Mouse (Mus musculus): ENCODE measurements around the gene Vkorc1.
A peak's percentile ranks its signal among the peaks of the same experiment; 100 is the strongest.

Gene Vkorc1

GRCm38 (mm10) chr7:127879301-127879700 lies 16.1 kb downstream of the Vkorc1 start:
- no peak for ATAC-seq (ENCODE audit: insufficient number of reproducible peaks, low FRiP score, low TSS enrichment)

- ATAC-seq (ENCODE audit: insufficient number of reproducible peaks, low FRiP score, low TSS enrichment), result peak; percentile 67
Observed at GRCm38 (mm10) chr7:127876467-127877348, 18.7 kb downstream of the Vkorc1 start, which contains the start of gene Zfp668. Gene Zfp668 (minus strand): TSS chr7:127876828.

- ATAC-seq (ENCODE audit: insufficient number of reproducible peaks, low FRiP score, low TSS enrichment), result peak; percentile 53; the same call in 1 of the 2 replicates
Observed at GRCm38 (mm10) chr7:127876041-127876466, 19.4 kb downstream of the Vkorc1 start, which contains the start of gene Zfp646. Gene Zfp646 (plus strand): TSS chr7:127876221.

GRCm38 (mm10) chr7:127875627-127876001 lies 19.8 kb downstream of the Vkorc1 start:
- ATAC-seq (ENCODE audit: insufficient number of reproducible peaks, low FRiP score, low TSS enrichment), result peak; percentile 86

GRCm38 (mm10) chr7:127874812-127875626 lies 20.4 kb downstream of the Vkorc1 start:
- ATAC-seq (ENCODE audit: insufficient number of reproducible peaks, low FRiP score, low TSS enrichment), result peak; percentile 36; the same call in 1 of the 2 replicates

- ATAC-seq (ENCODE audit: insufficient number of reproducible peaks, low FRiP score, low TSS enrichment), result no peak
Observed at GRCm38 (mm10) chr7:127870136-127870821, 25.1 kb downstream of the Vkorc1 start.

GRCm38 (mm10) chr7:127869149-127869810 lies 26.1 kb downstream of the Vkorc1 start:
- ATAC-seq (ENCODE audit: insufficient number of reproducible peaks, low FRiP score, low TSS enrichment), result no peak

GRCm38 (mm10) chr7:127867641-127868040 lies 27.8 kb downstream of the Vkorc1 start:
- no peak for ATAC-seq (ENCODE audit: insufficient number of reproducible peaks, low FRiP score, low TSS enrichment)

- no peak for ATAC-seq (ENCODE audit: insufficient number of reproducible peaks, low FRiP score, low TSS enrichment)
Observed at GRCm38 (mm10) chr7:127866434-127866833, 29.0 kb downstream of the Vkorc1 start.

GRCm38 (mm10) chr7:127858258-127858657 lies 37.2 kb downstream of the Vkorc1 start:
- ATAC-seq (ENCODE audit: insufficient number of reproducible peaks, low FRiP score, low TSS enrichment), result no peak

GRCm38 (mm10) chr7:127850906-127851305 lies 44.5 kb downstream of the Vkorc1 start:
- no peak for ATAC-seq (ENCODE audit: insufficient number of reproducible peaks, low FRiP score, low TSS enrichment)

- no peak for ATAC-seq (ENCODE audit: insufficient number of reproducible peaks, low FRiP score, low TSS enrichment)
Observed at GRCm38 (mm10) chr7:127849973-127850875, 45.2 kb downstream of the Vkorc1 start.
